Mouse (Mus musculus): ENCODE data around the gene Itpr1.

Itpr1 gene

DNA sequence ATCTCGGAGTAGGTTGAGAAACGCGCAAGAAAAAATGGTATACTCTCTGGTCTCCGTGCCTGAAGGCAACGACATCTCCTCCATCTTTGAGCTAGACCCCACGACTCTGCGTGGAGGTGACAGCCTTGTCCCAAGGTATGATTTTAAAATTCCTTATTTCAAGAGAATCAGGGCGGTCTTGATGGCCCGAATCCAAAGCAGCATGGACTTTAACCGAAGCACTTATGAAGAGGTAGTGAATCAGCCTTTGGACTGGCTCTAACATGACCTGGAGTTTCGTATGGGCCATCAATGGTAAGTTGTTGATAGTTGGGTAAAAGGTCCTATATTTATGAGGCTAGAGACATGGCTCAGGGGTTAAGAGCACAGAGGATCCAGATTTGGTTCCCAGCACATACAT is 156.1 kb downstream of the Itpr1 start:
- no peak for DNase-seq (ENCODE audit: inconsistent age in 2 of 2, low spot score in 1 of 2)

GRCm38 (mm10) chr6:108371347-108371893 is 158.5 kb downstream of the Itpr1 start:
- no peak for DNase-seq (ENCODE audit: inconsistent age in 2 of 2, low spot score in 1 of 2)

GRCm38 (mm10) chr6:108374019-108374418 is 161.1 kb downstream of the Itpr1 start:
- DNase-seq (ENCODE audit: inconsistent age in 2 of 2, low spot score in 1 of 2) = no peak

- no peak for DNase-seq (ENCODE audit: inconsistent age in 2 of 2, low spot score in 1 of 2)
Measured at GRCm38 (mm10) chr6:108379041-108379440, 166.1 kb downstream of the Itpr1 start.

- no peak for DNase-seq (ENCODE audit: inconsistent age in 2 of 2, low spot score in 1 of 2)
Measured at GRCm38 (mm10) chr6:108380209-108380608, 167.3 kb downstream of the Itpr1 start.

DNA sequence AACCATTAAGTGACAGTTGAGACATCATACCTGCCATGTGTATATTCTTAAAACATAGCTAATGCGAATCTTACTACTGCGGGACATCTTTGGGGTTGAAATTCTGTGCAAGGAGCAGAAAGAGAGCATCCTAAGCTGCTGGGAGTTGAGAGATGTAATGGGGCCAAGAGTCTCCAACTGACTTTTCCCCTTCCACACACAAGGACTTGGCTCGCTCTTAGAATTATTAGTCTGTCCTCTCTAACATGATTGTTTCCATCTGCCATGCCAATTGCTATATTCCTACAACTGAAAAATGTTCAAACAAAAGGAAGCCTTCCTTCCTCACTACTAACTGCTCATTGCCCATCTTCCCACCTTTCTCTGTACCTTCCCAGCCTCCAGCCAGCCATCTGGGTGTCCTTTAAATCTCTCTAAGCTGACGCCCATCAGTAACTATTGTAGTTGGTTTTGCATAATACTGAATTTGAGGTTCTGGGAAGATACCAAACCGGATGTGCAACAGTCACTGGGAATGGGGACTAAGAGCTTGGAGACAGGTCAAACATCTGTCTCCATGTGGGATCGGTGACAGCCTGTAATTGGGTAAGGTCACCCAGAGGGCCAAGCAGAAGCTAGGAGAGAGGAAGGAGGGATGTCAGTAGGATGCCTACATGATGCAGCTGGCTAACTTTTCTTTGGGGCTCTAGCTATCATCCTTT is 177.9 kb downstream of the Itpr1 start:
- DNase-seq (ENCODE audit: inconsistent age in 2 of 2, low spot score in 1 of 2) = no peak

DNA sequence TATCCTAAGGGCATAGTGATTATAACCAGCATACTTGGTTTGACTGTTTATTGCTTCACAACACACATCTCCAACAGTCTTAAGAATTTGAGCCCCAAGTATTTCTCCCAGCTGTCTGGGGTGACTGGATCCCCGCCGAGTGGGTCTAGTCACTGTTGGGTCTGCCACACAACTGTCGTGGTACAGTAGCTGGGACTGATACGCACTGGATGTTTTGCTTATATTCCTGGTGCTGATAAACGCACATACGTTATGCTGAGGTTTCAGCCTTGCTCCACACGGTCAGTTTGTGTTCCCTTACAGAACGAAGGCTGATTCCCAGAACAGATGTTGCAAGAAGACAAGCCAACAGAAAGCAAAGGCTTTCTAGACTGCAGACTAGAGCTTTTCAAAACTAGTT is 180.2 kb downstream of the Itpr1 start:
- no peak for DNase-seq (ENCODE audit: inconsistent age in 2 of 2, low spot score in 1 of 2)

GRCm38 (mm10) chr6:108397956-108398355 is 185.1 kb downstream of the Itpr1 start:
- no peak for DNase-seq (ENCODE audit: inconsistent age in 2 of 2, low spot score in 1 of 2)

DNA sequence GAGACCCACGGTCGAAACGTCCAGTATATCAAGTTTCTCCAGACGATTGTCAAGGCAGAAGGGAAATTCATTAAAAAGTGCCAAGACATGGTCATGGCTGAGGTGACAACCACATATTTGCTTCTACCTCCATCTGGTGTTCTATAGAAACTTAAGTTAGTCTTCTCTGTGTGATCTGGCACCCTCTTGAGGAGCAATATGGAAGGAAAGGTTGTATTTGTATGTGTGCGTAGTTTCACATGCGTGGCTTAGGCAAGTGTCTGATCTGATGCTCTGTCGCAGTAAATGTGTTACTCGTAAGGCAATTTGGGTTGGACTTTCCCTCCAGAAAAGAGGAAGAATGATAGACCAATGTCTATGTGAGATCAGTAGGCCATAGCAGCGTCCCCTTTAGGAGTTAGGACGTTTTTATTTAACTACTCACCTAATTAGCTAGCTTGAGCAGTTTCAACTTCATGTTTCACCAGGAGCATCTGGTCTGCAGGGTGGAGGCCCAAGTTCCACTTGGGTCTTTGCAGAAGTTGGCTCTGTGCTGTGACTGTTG is 188.6 kb downstream of the Itpr1 start:
- DNase-seq (ENCODE audit: inconsistent age in 2 of 2, low spot score in 1 of 2) = no peak

DNA sequence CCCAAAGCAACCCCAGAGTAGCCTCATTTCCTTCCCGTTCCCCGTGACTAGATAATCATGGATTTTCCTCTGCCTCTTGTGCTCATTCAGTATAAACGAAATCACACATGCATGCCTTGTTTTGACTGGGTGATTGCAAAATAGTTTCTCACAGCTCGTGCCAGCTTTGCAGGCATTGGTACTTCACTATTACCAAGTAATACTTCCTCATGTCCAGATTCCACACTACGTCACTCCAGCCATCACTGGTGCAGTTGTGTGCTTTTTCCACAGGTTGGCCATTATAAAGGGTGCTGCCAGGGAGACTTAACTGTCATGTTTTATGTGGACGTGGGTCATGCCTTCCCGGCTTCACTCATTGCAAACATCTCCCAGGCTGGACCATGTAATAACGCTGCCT is 191.8 kb downstream of the Itpr1 start:
- DNase-seq (ENCODE audit: inconsistent age in 2 of 2, low spot score in 1 of 2) = no peak

DNA sequence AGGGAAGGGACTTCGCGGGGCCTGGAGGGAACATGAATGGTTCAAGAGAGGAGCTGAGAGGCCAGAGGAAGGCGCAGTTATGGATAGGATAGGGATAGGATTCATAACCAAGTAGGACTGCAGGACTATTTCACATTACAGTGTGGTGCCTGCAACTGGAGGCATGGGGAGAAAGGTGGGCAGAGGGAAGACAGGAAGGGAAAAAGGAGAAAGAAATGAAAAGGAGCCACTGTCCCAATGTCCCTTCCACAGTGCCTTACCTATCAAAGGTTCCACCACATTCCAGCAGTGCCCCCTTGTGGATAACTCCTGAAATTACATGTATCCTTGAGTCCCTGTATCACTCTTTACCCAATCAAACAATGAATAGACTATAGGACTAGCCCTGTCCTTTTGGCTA is 195.2 kb downstream of the Itpr1 start:
- peak; percentile 45 to 90 for DNase-seq (ENCODE audit: inconsistent age in 2 of 2, low spot score in 1 of 2)

DNA sequence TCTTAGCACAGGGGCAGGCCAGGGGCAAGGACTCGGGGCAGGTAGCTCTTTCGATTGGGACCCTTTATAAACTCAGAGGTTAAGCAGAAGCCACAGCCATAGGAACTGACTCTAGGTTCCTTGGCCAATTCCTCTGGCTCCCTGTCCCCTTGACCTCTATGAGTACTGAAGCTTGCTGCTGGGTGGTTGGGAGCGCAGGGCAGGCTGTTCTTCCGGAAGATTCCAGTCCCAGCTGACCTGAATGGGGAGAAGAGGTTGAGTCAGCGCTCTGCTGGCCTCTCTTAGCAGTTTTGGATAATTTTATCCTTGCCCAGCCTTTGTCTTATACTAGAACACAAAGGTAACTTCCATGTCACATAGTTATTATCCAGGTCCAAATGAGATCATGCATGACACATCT is 195.8 kb downstream of the Itpr1 start:
- DNase-seq (ENCODE audit: inconsistent age in 2 of 2, low spot score in 1 of 2) = peak; percentile 47 to 78

- DNase-seq (ENCODE audit: inconsistent age in 2 of 2, low spot score in 1 of 2) = peak; percentile 77 to 87
Measured at GRCm38 (mm10) chr6:108410771-108411170, 197.9 kb downstream of the Itpr1 start.

GRCm38 (mm10) chr6:108411201-108411600 is 198.3 kb downstream of the Itpr1 start:
- DNase-seq (ENCODE audit: inconsistent age in 2 of 2, low spot score in 1 of 2) = no peak

- DNase-seq (ENCODE audit: inconsistent age in 2 of 2, low spot score in 1 of 2) = peak in 1 of 2 experiments; percentile 75
Measured at GRCm38 (mm10) chr6:108413006-108413405, 200.1 kb downstream of the Itpr1 start.

- peak in 1 of 2 experiments; percentile 61 for DNase-seq (ENCODE audit: inconsistent age in 2 of 2, low spot score in 1 of 2)
Measured at GRCm38 (mm10) chr6:108413593-108413992, 200.7 kb downstream of the Itpr1 start.

DNA sequence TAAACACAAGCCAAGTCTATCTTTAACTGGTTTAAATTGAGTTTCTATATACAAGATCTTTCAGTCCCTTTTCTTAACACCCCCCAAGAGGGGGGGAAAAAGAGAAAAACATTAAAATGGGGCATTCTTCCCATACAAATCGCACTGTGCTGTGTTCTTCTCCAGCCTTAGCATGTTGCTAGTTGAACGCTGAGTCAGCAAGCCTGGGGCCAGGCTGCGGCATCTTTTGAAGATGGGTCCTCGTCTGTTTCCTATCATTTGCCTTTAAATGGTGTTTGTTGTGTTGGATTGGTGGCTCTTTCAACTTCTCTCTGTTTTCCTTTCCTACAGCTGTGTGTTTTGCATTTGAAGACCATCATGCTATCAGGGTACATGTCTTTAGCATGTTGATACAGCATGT is 203.0 kb downstream of the Itpr1 start:
- DNase-seq (ENCODE audit: inconsistent age in 2 of 2, low spot score in 1 of 2) = no peak

- DNase-seq (ENCODE audit: inconsistent age in 2 of 2, low spot score in 1 of 2) = peak; percentile 60 to 82
Measured at GRCm38 (mm10) chr6:108417508-108417907, 204.6 kb downstream of the Itpr1 start.

DNA sequence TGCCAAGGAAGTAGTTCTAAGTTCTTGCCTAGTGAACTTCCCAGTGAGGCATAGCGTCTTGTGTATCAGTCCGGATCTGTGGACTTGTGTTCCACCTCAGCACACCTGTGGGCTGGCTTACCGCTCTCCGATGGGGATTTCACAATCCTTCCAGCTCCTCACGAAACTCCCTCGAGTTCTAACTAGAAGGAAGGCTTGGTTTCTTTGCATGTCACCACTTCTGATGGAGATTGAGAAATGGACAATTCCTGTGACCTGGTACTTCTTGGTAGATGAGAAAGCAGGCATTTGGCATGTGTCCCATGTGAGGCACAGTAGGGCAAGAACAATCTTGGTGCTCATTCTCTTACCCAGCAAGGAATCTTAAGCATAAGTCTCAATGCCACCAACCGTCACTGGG is 205.3 kb downstream of the Itpr1 start:
- no peak for DNase-seq (ENCODE audit: inconsistent age in 2 of 2, low spot score in 1 of 2)

DNA sequence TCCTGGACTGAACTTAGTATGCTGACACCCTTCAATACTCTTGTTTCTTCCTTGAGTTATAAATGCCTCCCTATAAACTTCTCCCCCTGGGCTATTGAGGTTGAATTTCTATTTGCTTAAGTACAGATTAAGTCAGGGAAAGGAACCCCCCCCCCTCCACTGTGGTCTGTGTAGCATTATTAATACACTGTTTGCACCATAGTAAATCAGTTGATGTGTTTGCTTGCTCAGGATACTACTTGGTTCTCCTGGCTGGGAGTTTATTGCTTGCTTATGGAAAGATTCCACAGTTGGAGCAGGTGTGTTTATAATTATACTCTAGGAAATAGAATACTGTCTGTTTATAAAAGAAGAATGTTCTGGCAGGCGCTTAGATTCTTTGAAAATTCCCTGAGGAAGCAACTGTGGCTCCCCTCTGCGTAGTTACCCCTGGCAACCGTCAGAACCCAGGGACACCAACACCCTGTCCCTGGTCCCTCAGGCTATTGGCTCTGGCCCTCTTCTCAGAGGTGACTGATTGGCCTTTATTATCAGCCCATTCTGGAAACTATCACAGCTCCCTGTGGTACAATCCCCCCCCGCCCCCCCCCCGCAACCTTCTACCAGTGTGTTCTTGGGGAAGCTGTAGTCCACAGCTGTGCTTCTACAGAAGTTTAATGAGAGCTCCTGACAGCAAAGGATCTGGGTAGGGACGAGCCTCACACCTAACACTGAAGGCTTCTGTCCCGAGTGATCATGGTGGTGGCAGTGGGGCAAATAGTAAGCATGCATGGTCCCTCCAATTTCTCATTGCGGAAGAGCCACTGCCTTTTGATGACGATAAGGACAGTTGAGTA is 212.1 kb downstream of the Itpr1 start:
- peak in 1 of 2 experiments; percentile 46 for DNase-seq (ENCODE audit: inconsistent age in 2 of 2, low spot score in 1 of 2)

GRCm38 (mm10) chr6:108426789-108427188 is 213.9 kb downstream of the Itpr1 start:
- DNase-seq (ENCODE audit: inconsistent age in 2 of 2, low spot score in 1 of 2) = peak; percentile 94 to 98

DNA sequence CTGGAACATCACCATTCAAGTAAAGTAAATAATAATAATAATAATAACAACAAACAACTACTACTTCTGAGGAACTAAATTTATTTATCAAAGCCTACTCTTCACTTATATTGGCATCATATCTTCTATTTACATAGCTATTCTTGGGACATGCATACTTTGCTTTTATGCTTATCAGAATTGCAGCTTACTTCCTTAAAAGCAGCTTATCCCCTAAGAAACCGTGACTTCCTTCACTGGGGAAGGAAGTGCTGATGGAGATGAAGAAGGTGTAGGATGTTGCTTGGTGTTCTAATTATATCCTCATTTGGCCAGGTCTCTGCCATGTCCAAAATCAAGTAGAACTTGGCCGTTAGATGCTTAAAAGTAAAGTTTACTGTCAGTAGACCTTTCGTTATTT is 215.5 kb downstream of the Itpr1 start:
- DNase-seq (ENCODE audit: inconsistent age in 2 of 2, low spot score in 1 of 2) = no peak

Measured in adrenal gland, adult (tissue).